Mouse (Mus musculus) kidney, embryonic 16.5 days (tissue): ENCODE results near the gene Cby1. TPM values are rescaled to one million over a fixed set of nuclear protein-coding genes. Genes with fewer than 3 reads are reported as not detected.
"Not testable (repeated sequence)": the region's sequence is repeated elsewhere in the genome, so short reads cannot be mapped to it uniquely, and the experiment has no call there.

ENCODE experiments used
- ATAC-seq: fragments of 200-750 bp; cut with Nextera tagmentation; 2 replicates; pipeline ENCODE4 v1.8.0; 2017; ENCODE audit warnings: moderate TSS enrichment; ENCODE audit not compliant: low FRiP score, low TSS enrichment
- H3K27ac ChIP-seq: fragments of 300-500 bp; sonication (generic); 2 replicates; pipeline ENCODE4 v1.5.1; 2014; ENCODE audit warnings: low read length
- H3K27me3 ChIP-seq: fragments of 300-500 bp; sonication (generic); 2 replicates; pipeline ENCODE4 v1.6.1; 2014; ENCODE audit warnings: low read length, control low read depth, mixed read lengths; ENCODE audit not compliant: insufficient read depth
- H3K36me3 ChIP-seq: fragments of 300-500 bp; sonication (generic); 2 replicates; pipeline ENCODE4 v1.6.1; 2014; ENCODE audit warnings: low read length, control low read depth, mixed read lengths; ENCODE audit not compliant: insufficient read depth
- H3K4me1 ChIP-seq: fragments of 300-500 bp; sonication (generic); 2 replicates; pipeline ENCODE4 v1.6.1; 2014; ENCODE audit warnings: low read length, control low read depth, mixed read lengths; ENCODE audit not compliant: insufficient read depth
- H3K4me2 ChIP-seq: fragments of 300-500 bp; sonication (generic); replicated peaks from 2 replicates; pipeline ENCODE4 v1.6.1; 2014; ENCODE audit warnings: low read depth, low read length
- H3K4me3 ChIP-seq: fragments of 300-500 bp; sonication (generic); 2 replicates; pipeline ENCODE4 v1.5.1; 2014; ENCODE audit warnings: mild to moderate bottlenecking, low read length
- H3K9ac ChIP-seq: fragments of 300-500 bp; sonication (generic); replicated peaks from 2 replicates; pipeline ENCODE4 v1.6.1; 2014; ENCODE audit warnings: low read length
- H3K9me3 ChIP-seq: fragments of 300-500 bp; sonication (generic); 2 replicates; pipeline ENCODE4 v1.6.1; 2016; ENCODE audit warnings: low read length, control low read depth
- WGBS: fragments of 180-500 bp; shearing (Covaris S2); extraction: QIAGEN DNeasy Blood & Tissue Kit; methylation state at CpG from one replicate; pipeline ENCODE4 v1.1.7; 2014; 5-methylcytosine and 5-hydroxymethylcytosine counted together
- polyA plus RNA-seq: library from polyadenylated mRNA; unstranded; fragments of >200 nt; fragmentation: Nextera tagmentation; extraction: Ambion mirVana; gene quantifications from 2 replicates; pipeline ENCODE4 v1.2.1, GENCODE M21; 2015

Cby1 gene
- polyA plus RNA-seq, 1 experiment from 2014 or later = 59.8 TPM

- no peaks in the 10 kb centered on the region for H3K27me3 ChIP-seq
- H3K4me3 ChIP-seq = peak overlapping the region; percentile 93
- peak overlapping the region; percentile 69 for H3K4me2 ChIP-seq
- no peaks in the 10 kb centered on the region for H3K9me3 ChIP-seq
- H3K9ac ChIP-seq = peak overlapping the region; percentile 91
- H3K27ac ChIP-seq = no peak overlapping the region
- 0% methylated on average over 37 of the region's 37 CpGs for WGBS
- peak; percentile 70 for ATAC-seq
- peaks cover 6% of the 10 kb centered on the region for H3K4me1 ChIP-seq
- peaks cover 38% of the 10 kb centered on the region for H3K36me3 ChIP-seq
Measured at GRCm38 (mm10) chr15:79670972-79671299, 11.9 kb downstream of the Cby1 start.

- not testable (repeated sequence) for ATAC-seq, H3K9me3 ChIP-seq, H3K27ac ChIP-seq, H3K4me1 ChIP-seq, H3K9ac ChIP-seq, H3K27me3 ChIP-seq
- Histone ChIP-seq H3K4me2 (peak overlapping the region; percentile 69), H3K36me3 (peaks cover 42% of the 10 kb centered on the region), H3K4me3 (peak overlapping the region; percentile 93)
- 73% methylated on average over 11 of the region's 11 CpGs for WGBS
Measured at GRCm38 (mm10) chr15:79671828-79672348, 12.9 kb downstream of the Cby1 start.

GRCm38 (mm10) chr15:79677936-79678335, 18.9 kb downstream of the Cby1 start:
- peak overlapping the region; percentile 66; the same call in 1 of the 2 replicates for H3K27ac ChIP-seq
- H3K9me3 ChIP-seq = no peaks in the 10 kb centered on the region
- H3K9ac ChIP-seq = no peak overlapping the region
- WGBS = 61% methylated on average over 2 of the region's 2 CpGs
- no peak overlapping the region for H3K4me2 ChIP-seq
- ATAC-seq = 0 out of 2 replicates have a peak, but pooled peaks have one; percentile 58
- H3K27me3 ChIP-seq = no peaks in the 10 kb centered on the region
- peaks cover 36% of the 10 kb centered on the region for H3K36me3 ChIP-seq
- peaks cover 14% of the 10 kb centered on the region for H3K4me1 ChIP-seq
- no peak overlapping the region for H3K4me3 ChIP-seq

GRCm38 (mm10) chr15:79681973-79682372, 23.0 kb downstream of the Cby1 start:
- H3K4me2 ChIP-seq = no peak overlapping the region
- no peaks in the 10 kb centered on the region for H3K36me3 ChIP-seq
- no peaks in the 10 kb centered on the region for H3K9me3 ChIP-seq
- no peak for ATAC-seq
- no peaks in the 10 kb centered on the region for H3K27me3 ChIP-seq
- 87% methylated on average over 4 of the region's 4 CpGs for WGBS
- H3K4me1 ChIP-seq = peaks cover 51% of the 10 kb centered on the region
- H3K9ac ChIP-seq = no peak overlapping the region
- H3K4me3 ChIP-seq = no peak overlapping the region
- no peak overlapping the region for H3K27ac ChIP-seq

- Histone ChIP-seq H3K4me2 (peak overlapping the region; percentile 79; the same call in 1 of the 2 replicates), H3K36me3 (no peaks in the 10 kb centered on the region), H3K27me3 (no peaks in the 10 kb centered on the region), H3K4me3 (no peak overlapping the region; the same call in 1 of the 2 replicates), H3K9ac (0 out of 2 replicates have a peak overlapping the region, but pooled peaks have one; percentile 20), H3K9me3 (no peaks in the 10 kb centered on the region), H3K4me1 (peaks cover 48% of the 10 kb centered on the region), H3K27ac (no peak overlapping the region)
- no peak for ATAC-seq
- 67% methylated on average over 6 of the region's 6 CpGs for WGBS
Measured at GRCm38 (mm10) chr15:79683146-79683545, 24.1 kb downstream of the Cby1 start.

- H3K9ac ChIP-seq = no peak overlapping the region; the same call in none of the 2 replicates
- H3K4me2 ChIP-seq = peak overlapping the region; percentile 79
- no peaks in the 10 kb centered on the region for H3K9me3 ChIP-seq
- H3K27ac ChIP-seq = no peak overlapping the region
- WGBS = 55% methylated on average over 19 of the region's 19 CpGs
- peaks cover 53% of the 10 kb centered on the region for H3K4me1 ChIP-seq
- no peaks in the 10 kb centered on the region for H3K27me3 ChIP-seq
- no peaks in the 10 kb centered on the region for H3K36me3 ChIP-seq
- peak overlapping the region; percentile 83 for H3K4me3 ChIP-seq
- ATAC-seq = no peak
Measured at GRCm38 (mm10) chr15:79683707-79684465, 24.9 kb downstream of the Cby1 start.

- Histone ChIP-seq H3K4me1 (peaks cover 58% of the 10 kb centered on the region), H3K4me3 (peak overlapping the region; percentile 83), H3K9ac (peak overlapping the region; percentile 55), H3K27ac (no peak overlapping the region), H3K4me2 (peak overlapping the region; percentile 79), H3K27me3 (no peaks in the 10 kb centered on the region), H3K36me3 (no peaks in the 10 kb centered on the region), H3K9me3 (no peaks in the 10 kb centered on the region)
- ATAC-seq = no peak
- WGBS = 79% methylated on average over 6 of the region's 6 CpGs
Measured at GRCm38 (mm10) chr15:79684616-79685015, 25.6 kb downstream of the Cby1 start.

- H3K4me3 ChIP-seq = peak overlapping the region; percentile 83
- no peaks in the 10 kb centered on the region for H3K36me3 ChIP-seq
- peak overlapping the region; percentile 79 for H3K4me2 ChIP-seq
- ATAC-seq = peak; percentile 40; the same call in 1 of the 2 replicates
- no peaks in the 10 kb centered on the region for H3K27me3 ChIP-seq
- peaks cover 62% of the 10 kb centered on the region for H3K4me1 ChIP-seq
- H3K27ac ChIP-seq = peak overlapping the region; percentile 8; the same call in 1 of the 2 replicates
- H3K9ac ChIP-seq = peak overlapping the region; percentile 95
- no peaks in the 10 kb centered on the region for H3K9me3 ChIP-seq
- WGBS = 6% methylated on average over 6 of the region's 6 CpGs
Measured at GRCm38 (mm10) chr15:79685141-79685641, 26.2 kb downstream of the Cby1 start.

- 14% methylated on average over 15 of the region's 15 CpGs for whole genome bisulfite sequencing
- Histone ChIP-seq H3K27me3 (no peaks in the 10 kb centered on the region), H3K4me1 (peaks cover 63% of the 10 kb centered on the region), H3K4me2 (peak overlapping the region; percentile 79), H3K27ac (no peak overlapping the region), H3K4me3 (peak overlapping the region; percentile 83), H3K9ac (peak overlapping the region; percentile 95), H3K9me3 (no peaks in the 10 kb centered on the region), H3K36me3 (no peaks in the 10 kb centered on the region)
- ATAC-seq = no peak
Measured at GRCm38 (mm10) chr15:79686046-79686869, 27.3 kb downstream of the Cby1 start.
